9 mouse cellular contexts compared by ENCODE assay signal in genomic region chr17:31905201-31905790, GRCm38 (mm10). TPM values are rescaled to one million over a fixed set of nuclear protein-coding genes. Genes with fewer than 3 reads are reported as not detected.
DNase-seq lines count a peak whose midpoint lies in the region; ATAC-seq and TF ChIP-seq lines count a peak whose summit lies in the region.
"Had no signal": no experiment of that assay in that cellular context is flagged by ENCODE, and none has a peak within 500 bp of the region (broad histone marks: within the 10 kb centered on the region; RNA-seq: fewer than 3 reads in every experiment).

No protein-coding gene starts in this region.

- no peak for ATAC-seq in midbrain, embryonic 11.5 days (ENCODE audit: low FRiP score)
- ATAC-seq in limb, embryonic 13.5 days (ENCODE audit: low FRiP score, low read depth) = no peak
- ATAC-seq in stomach, postnatal 0 days (ENCODE audit: low FRiP score, low TSS enrichment) = no peak

- peak; percentile 92 for DNase-seq in heart, adult 11 months
- DNase-seq in heart, postnatal 14 days = no peak
- DNase-seq in midbrain, embryonic 10.5 days (ENCODE audit: low spot score) = no peak
- no peak for DNase-seq in midbrain, embryonic 11.5 days (ENCODE audit: low spot score, missing footprints)
- DNase-seq in stomach, postnatal 0 days (ENCODE audit: low spot score) = no peak
- DNase-seq in adrenal gland, postnatal 10 days = no peak
- DNase-seq in adrenal gland, adult 18-20 months (ENCODE audit: low spot score in 2 of 2) = no peak
- DNase-seq: cerebellum, adult 11 months had no signal

- 83% methylated on average over 9 of the region's 9 CpGs for WGBS in midbrain, embryonic 10.5 days
- WGBS in midbrain, embryonic 11.5 days = 80% methylated on average over 9 of the region's 9 CpGs
- WGBS in limb, embryonic 13.5 days = 89% methylated on average over 9 of the region's 9 CpGs
- WGBS in stomach, postnatal 0 days = 81% methylated on average over 9 of the region's 9 CpGs

- no peak overlapping the region for H3K4me2 ChIP-seq in midbrain, embryonic 11.5 days
- no peak overlapping the region for H3K4me2 ChIP-seq in limb, embryonic 13.5 days (replicated peaks)
- H3K4me2 ChIP-seq in stomach, postnatal 0 days (replicated peaks; ENCODE audit: low read depth) = no peak overlapping the region

- H3K36me3 ChIP-seq in midbrain, embryonic 10.5 days = no peaks in the 10 kb centered on the region
- H3K36me3 ChIP-seq in midbrain, embryonic 11.5 days (ENCODE audit: control insufficient read depth, insufficient read depth, low read length) = no peaks in the 10 kb centered on the region
- H3K36me3 ChIP-seq in limb, embryonic 13.5 days = no peaks in the 10 kb centered on the region
- H3K36me3 ChIP-seq in stomach, postnatal 0 days (ENCODE audit: control insufficient read depth, insufficient read depth, low read length) = no peaks in the 10 kb centered on the region

- no peak overlapping the region for H3K9ac ChIP-seq in midbrain, embryonic 11.5 days (ENCODE audit: low read length)
- H3K9ac ChIP-seq in limb, embryonic 13.5 days = no peak overlapping the region
- no peak overlapping the region for H3K9ac ChIP-seq in stomach, postnatal 0 days (ENCODE audit: low read length)

- no peak overlapping the region for H3K4me3 ChIP-seq in midbrain, embryonic 10.5 days
- H3K4me3 ChIP-seq in midbrain, embryonic 11.5 days (ENCODE audit: low read depth, low read length) = no peak overlapping the region
- no peak overlapping the region for H3K4me3 ChIP-seq in limb, embryonic 13.5 days
- H3K4me3 ChIP-seq in stomach, postnatal 0 days (ENCODE audit: low read depth, low read length) = no peak overlapping the region

- H3K4me1 ChIP-seq in midbrain, embryonic 10.5 days = peaks cover 3% of the 10 kb centered on the region; the same call in 1 of the 2 replicates
- no peaks in the 10 kb centered on the region for H3K4me1 ChIP-seq in midbrain, embryonic 11.5 days (ENCODE audit: control insufficient read depth, insufficient read depth, low read length)
- H3K4me1 ChIP-seq in limb, embryonic 13.5 days = no peaks in the 10 kb centered on the region
- 0 out of 2 replicates have a peak, but pooled peaks cover 2% of the 10 kb centered on the region for H3K4me1 ChIP-seq in stomach, postnatal 0 days (replicated peaks; ENCODE audit: control insufficient read depth, insufficient read depth)

- H3K27me3 ChIP-seq in midbrain, embryonic 10.5 days (ENCODE audit: low read depth, poor library complexity, severe bottlenecking) = no peaks in the 10 kb centered on the region
- H3K27me3 ChIP-seq in midbrain, embryonic 11.5 days (ENCODE audit: control insufficient read depth, insufficient read depth, low read length) = no peaks in the 10 kb centered on the region
- no peaks in the 10 kb centered on the region for H3K27me3 ChIP-seq in limb, embryonic 13.5 days
- no peaks in the 10 kb centered on the region for H3K27me3 ChIP-seq in stomach, postnatal 0 days (ENCODE audit: control insufficient read depth, insufficient read depth, low read length)

- H3K9me3 ChIP-seq in midbrain, embryonic 10.5 days (replicated peaks) = no peaks in the 10 kb centered on the region
- H3K9me3 ChIP-seq in midbrain, embryonic 11.5 days (ENCODE audit: control insufficient read depth, low read length) = no peaks in the 10 kb centered on the region
- H3K9me3 ChIP-seq in limb, embryonic 13.5 days = no peaks in the 10 kb centered on the region
- H3K9me3 ChIP-seq in stomach, postnatal 0 days (ENCODE audit: control insufficient read depth, low read length) = no peaks in the 10 kb centered on the region

- no peak for TF ChIP-seq EP300 in stomach, postnatal 0 days (optimal IDR thresholded peaks at IDR 0.05)

- intact Hi-C loops in heart, postnatal 14 days (cut with DNase I) = loop anchor here (2.0 kb wide), 1 partner anchor 48 kb away; no protein-coding TSS in a partner anchor

- no peak for TF ChIP-seq CTCF in stomach, postnatal 0 days (IDR thresholded peaks at IDR 0.05; ENCODE audit: low read depth)

- H3K27ac ChIP-seq in midbrain, embryonic 10.5 days (replicated peaks) = peak overlapping the region; percentile 55; the same call in 1 of the 2 replicates
- H3K27ac ChIP-seq in midbrain, embryonic 11.5 days (ENCODE audit: low read depth, low read length) = no peak overlapping the region
- 0 out of 2 replicates have a peak overlapping the region, but pooled peaks have one; percentile 6 for H3K27ac ChIP-seq in limb, embryonic 13.5 days
- H3K27ac ChIP-seq in stomach, postnatal 0 days (replicated peaks) = peak overlapping the region; percentile 63

RNA-seq across cellular contexts. Expression of gene Sik1, which starts 49.7 kb away (rescaled TPM):
- 10 to 100 TPM; 41.4 to 72.2 TPM for total RNA-seq in heart, postnatal 14 days (2021)
- 9.2 TPM in 2 replicates for polyA plus RNA-seq in midbrain, embryonic 10.5 days (2016; fragmentation: Nextera tagmentation; extraction: Ambion mirVana)
- polyA plus RNA-seq in midbrain, embryonic 11.5 days (2014; fragmentation: Nextera tagmentation; extraction: Ambion mirVana) = 8.9 and 14.0 TPM in 2 replicates
- 13.1 and 14.3 TPM in 2 replicates for polyA plus RNA-seq in limb, embryonic 13.5 days (2015; fragmentation: Nextera tagmentation; extraction: Ambion mirVana)
- polyA plus RNA-seq in stomach, postnatal 0 days (2015; fragmentation: Nextera tagmentation; extraction: Ambion mirVana) = 18.2 and 19.8 TPM in 2 replicates
- 100 to 1,000 TPM in 1 of 2 experiments, 10 to 100 TPM in 1; 25.4 to 112 TPM for total RNA-seq in adrenal gland, postnatal 10 days (2021)
- 10 to 100 TPM; 41.3 to 81.9 TPM for total RNA-seq in adrenal gland, adult 18-20 months (2021)
